Mouse (Mus musculus) left cerebral cortex, postnatal 25 days (tissue): Measurements from ENCODE around the gene Fscn1. TPM values are rescaled to one million over a fixed set of nuclear protein-coding genes. Genes with fewer than 3 reads are reported as not detected.

Source experiments
- DNase-seq, 2 experiments: peaks; one replicate each; pipeline ENCODE4 v3.0.0; 2022; ENCODE audit warnings: low spot score in 2 of 2, mixed read lengths in 1 of 2
- intact Hi-C: fragments of 180-260 bp; cut with DNase I; formaldehyde crosslinking; loops from one replicate; pipeline ENCODE4 v1.15.1; 2025
- total RNA-seq, 2 experiments: library from RNA; stranded (reverse); gene quantifications; 2 replicates each; pipeline ENCODE4 v1.2.3; 2021

The Fscn1 gene
- total RNA-seq, 2 experiments from 2014 or later: 384 to 450 TPM

- peak; percentile 69 to 82 for DNase-seq
- intact Hi-C loops: loop anchor here (1.0 to 5.0 kb wide), 2 partner anchors 35 to 53 kb away; partner anchors contain the start of gene Fbxl18
Measured at GRCm38 (mm10) chr5:142932084-142932685, 28.0 kb upstream of the Fscn1 start.

DNA sequence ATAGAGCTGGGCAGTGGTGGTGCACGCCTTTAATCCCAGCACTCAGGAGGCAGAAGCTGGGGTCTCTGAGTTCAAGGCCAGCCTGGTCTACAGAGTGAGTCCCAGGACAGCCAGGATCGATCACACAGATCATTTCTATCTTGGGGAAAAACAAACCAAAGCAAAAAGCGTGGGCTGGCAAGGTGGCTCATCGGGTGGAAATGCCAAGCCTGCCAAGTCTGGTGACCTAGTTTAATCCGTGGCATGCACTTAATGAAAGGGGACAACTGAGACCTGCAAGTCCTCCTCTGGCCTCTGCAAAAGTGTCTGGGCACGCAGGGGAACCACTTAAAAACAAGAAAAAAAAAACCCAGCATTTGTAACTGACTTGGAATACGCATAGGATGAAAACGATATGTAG, 27.4 kb upstream of the Fscn1 start:
- intact Hi-C loops: loop anchor here (1.0 to 5.0 kb wide), 2 partner anchors 35 to 53 kb away; partner anchors contain the start of gene Fbxl18
- DNase-seq: no peak

DNA sequence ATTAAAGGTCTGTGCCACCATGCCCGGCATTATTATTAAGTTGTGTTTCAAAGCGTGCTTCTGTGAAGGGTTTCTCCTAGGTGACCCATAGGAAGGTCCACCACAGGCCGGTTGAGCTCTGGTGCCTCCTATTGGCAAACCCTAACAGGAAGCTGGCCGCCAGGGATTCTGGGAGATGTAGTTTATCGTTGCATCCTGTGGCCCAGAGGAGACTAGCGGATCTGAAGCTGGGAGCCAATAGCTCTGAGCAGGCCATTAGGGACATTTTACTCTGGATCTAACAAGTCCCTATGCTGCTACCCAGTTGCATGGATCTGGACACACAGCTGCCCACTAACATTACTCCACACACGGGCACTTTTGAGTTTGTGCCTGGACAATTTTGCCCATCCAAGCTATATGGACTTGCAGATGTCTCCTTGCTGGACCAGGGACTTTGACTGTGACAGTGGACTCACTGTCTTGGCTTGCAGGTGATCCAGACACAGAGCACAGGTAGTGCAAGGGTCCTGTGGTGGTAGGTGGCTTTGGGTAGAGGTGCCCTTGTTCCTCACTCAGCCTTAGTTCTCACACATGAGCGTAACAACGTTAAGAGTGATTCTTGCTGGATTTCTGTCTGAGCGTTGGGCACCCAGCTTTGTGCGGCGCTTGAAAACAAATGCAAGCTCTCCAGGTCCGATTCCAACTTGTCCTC, 24.4 kb upstream of the Fscn1 start:
- intact Hi-C loops: loop anchor here (1.0 to 2.0 kb wide), 2 partner anchors 101 to 131 kb away; no protein-coding TSS in a partner anchor

DNA sequence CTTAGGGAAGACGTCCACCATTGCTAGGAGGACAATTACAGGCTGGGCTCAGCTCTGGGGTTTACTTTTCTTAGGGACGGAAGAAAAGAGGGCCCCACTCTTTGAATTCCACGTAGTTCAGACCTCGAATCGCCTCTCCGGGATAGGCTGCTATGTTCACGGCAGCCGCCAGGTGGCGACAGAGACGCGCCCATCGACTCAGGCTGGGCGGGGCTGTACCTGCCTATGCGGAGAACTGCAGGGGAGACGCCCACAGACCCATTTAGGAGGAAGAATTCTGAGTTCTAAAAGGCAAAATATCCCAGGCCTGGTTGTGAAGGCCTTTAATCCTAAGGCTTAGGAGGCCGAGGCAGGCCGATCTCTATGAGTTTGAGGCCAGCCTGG, 23.8 kb upstream of the Fscn1 start:
- peak; percentile 82 to 86 for DNase-seq
- intact Hi-C loops: loop anchor here (1.0 to 2.0 kb wide), 2 partner anchors 100 to 130 kb away; no protein-coding TSS in a partner anchor

More for the DNA sequence above, 24.4 kb upstream of the Fscn1 start:
- peak; percentile 74 to 85 for DNase-seq

DNA sequence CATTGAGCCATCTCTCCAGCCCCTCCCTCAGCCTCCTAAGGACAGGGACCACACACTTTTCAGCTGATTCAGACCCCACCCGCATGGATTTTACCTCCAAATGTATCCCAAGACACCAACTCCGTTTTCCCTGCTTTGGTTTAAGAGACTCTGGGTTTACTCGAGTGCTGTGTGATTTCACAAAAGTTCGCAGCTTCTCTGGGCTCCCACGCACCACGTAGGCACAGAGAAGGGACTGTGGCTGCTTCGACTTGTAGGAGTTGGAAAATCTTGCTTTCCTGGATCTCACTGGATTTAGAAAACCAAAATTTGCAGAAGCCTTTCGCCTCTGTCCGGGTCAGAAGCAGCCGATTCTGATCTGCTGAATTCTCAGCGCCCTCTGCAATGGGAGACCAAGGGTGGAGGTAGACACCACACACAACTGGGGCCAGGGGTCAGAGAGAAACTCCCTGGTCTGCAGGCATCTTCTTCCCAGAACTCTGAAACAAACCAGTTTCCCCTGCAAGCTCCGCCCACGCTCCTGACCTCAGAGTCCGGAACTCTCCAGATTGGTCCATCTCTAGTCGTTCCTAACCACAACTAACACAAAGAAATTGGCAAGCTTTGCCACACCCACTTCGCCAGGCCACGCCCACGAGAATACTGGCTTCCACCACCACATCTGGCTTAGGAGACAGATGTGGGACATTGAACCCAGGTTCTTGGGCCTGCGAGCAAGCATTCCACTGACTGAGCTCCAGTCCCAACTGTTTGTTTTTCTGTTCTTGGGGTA, 22.0 kb upstream of the Fscn1 start:
- peak in 1 of 2 experiments; percentile 64 for DNase-seq
- intact Hi-C loops: loop anchor here (2.0 kb wide), 2 partner anchors 23 to 99 kb away; partner anchors contain the start of gene Fscn1

- intact Hi-C loops: no loop called here
- DNase-seq: no peak
Measured at GRCm38 (mm10) chr5:142940393-142940792, 19.8 kb upstream of the Fscn1 start.

- intact Hi-C loops: no loop called here
- no peak for DNase-seq
Measured at GRCm38 (mm10) chr5:142944979-142945682, 15.0 kb upstream of the Fscn1 start.

- DNase-seq: no peak
- intact Hi-C loops: no loop called here
Measured at GRCm38 (mm10) chr5:142947460-142947859, 12.7 kb upstream of the Fscn1 start.

GRCm38 (mm10) chr5:142949580-142949979, 10.6 kb upstream of the Fscn1 start:
- intact Hi-C loops: no loop called here
- no peak for DNase-seq

DNA sequence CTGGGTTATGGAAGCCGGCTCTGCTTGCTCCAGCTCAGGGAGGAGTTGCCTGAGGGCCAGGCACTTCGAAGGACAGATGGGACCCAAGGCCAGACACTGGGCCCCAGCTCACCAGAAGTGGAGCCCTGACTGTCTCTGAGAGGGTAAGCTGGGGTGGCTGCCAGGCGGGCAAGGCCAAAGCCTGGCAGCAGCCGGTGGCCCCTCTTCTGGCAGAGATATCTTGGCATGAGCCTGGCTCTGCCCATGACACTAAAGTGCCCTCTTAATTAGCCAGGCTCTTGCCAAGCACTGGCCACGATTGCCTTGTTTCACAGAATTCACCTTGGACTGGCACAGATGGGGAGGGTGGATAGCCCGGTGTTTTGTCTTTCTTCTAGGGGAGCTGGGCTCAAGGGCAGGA, 9.7 kb upstream of the Fscn1 start:
- DNase-seq: no peak
- intact Hi-C loops: no loop called here

DNA sequence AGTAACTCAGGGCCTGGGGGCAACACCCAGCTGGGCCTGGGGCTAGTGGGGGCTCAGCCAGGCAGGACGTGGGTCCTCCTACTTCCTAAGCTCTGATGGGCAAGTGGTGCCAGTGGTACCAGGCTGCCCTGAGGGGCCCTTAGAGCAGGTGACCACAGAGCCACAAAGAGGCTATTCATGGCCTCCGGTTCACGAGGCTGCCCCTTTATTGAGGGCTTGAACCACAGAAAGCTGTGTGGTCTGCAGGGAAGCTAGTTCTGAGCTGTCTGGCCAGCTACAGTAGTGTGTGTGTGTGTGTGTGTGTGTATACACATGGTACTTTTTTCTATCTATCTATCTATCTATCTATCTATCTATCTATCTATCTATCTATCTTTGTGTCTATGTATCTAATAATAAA, 6.5 kb upstream of the Fscn1 start:
- intact Hi-C loops: no loop called here

GRCm38 (mm10) chr5:142956956-142957703, 3.0 kb upstream of the Fscn1 start:
- intact Hi-C loops: no loop called here
- DNase-seq: no peak

More for the DNA sequence above, 6.5 kb upstream of the Fscn1 start:
- DNase-seq: no peak

GRCm38 (mm10) chr5:142958464-142958863, 1.7 kb upstream of the Fscn1 start:
- no peak for DNase-seq
- intact Hi-C loops: no loop called here

GRCm38 (mm10) chr5:142959156-142959555, 987 bp upstream of the Fscn1 start:
- no peak for DNase-seq
- intact Hi-C loops: no loop called here

- DNase-seq: peak in 1 of 2 experiments; percentile 50
- intact Hi-C loops: loop anchor here (1.0 to 10.0 kb wide), 4 partner anchors 22 to 514 kb away; partner anchors contain the start of gene Actb
Measured at GRCm38 (mm10) chr5:142960775-142961271, 680 bp downstream of the Fscn1 start.

- DNase-seq: peak in 1 of 2 experiments; percentile 44
- intact Hi-C loops: loop anchor here (1.0 to 10.0 kb wide), 4 partner anchors 23 to 513 kb away; partner anchors contain the start of gene Actb
Measured at GRCm38 (mm10) chr5:142961398-142961880, 1.3 kb downstream of the Fscn1 start.

DNA sequence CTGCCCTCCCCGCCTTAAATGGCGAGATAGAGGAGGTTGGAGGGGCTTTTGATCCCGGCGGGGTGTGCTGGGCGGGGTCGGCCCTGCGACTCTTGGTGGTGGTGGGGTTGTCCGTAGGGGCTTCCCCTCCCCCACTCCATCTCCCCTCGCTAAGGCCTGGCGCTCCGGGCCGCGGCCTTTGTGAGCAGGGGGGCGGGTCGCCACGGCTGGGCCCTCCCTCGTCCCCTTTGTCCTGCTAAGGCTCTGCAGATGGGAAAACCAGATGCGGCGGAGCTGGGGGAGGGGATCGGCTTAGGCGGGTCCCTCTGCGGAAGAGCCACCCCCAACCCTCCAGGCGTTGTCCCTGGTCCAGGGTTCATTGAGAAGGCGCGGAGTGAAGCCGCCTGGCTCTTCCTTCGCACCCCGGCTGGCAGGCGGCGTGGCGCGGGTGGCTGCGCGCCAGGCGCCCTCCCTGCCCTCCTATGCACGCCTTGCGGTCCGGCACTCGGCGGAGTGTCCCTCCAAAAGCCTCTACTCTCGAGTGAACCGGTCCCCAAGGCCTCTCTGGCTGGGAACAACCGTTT, 1.8 kb downstream of the Fscn1 start:
- intact Hi-C loops: loop anchor here (1.0 to 10.0 kb wide), 5 partner anchors 23 to 513 kb away; partner anchors contain the start of gene Actb
- peak; percentile 32 to 50 for DNase-seq

GRCm38 (mm10) chr5:142962444-142962961, 2.4 kb downstream of the Fscn1 start:
- intact Hi-C loops: loop anchor here (2.0 to 10.0 kb wide), 3 partner anchors 144 to 512 kb away; no protein-coding TSS in a partner anchor
- DNase-seq: no peak
